In the genomic region with DNA sequence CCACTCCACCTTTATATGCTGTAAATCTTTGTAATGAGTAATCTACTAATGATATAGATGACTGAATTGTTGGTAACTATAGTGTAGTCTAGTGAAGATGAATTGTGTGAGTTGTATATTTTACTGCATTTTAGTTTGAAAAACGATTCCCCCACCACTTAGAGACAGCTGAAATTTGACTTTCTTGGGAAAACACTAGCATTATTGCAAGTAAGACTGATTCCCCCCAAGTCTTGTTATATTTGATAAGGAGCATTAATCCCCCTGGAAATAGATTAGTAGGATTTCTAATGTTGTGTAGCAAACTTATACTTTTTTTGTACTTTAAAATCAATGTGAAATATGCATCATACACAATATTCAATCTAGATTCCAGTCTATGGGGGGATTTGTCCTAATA, we compare ENCODE assay signal across 17 mouse cellular contexts. TPM values are rescaled to one million over a fixed set of nuclear protein-coding genes. Genes with fewer than 3 reads are reported as not detected.
"Had no signal": no experiment of that assay in that cellular context is flagged by ENCODE, and none has a peak within 500 bp of the region (broad histone marks: within the 10 kb centered on the region; RNA-seq: fewer than 3 reads in every experiment).

No protein-coding gene starts in this region.

- DNase-seq: kidney, adult 2 months; liver; liver, embryonic 13.5 days; liver, postnatal 0 days; lung, postnatal 14 days; right cerebral cortex, postnatal 14 days; thymus, adult 2 months had no signal

- H3K9me3 ChIP-seq: limb, embryonic 12.5 days; liver, embryonic 13.5 days; lung, embryonic 15.5 days; midbrain, embryonic 12.5 days; neural tube, embryonic 12.5 days; stomach, embryonic 15.5 days had no signal

- ATAC-seq: liver, postnatal 0 days had no signal

- H3K36me3 ChIP-seq: limb, embryonic 12.5 days; liver, embryonic 13.5 days; lung, embryonic 15.5 days; midbrain, embryonic 12.5 days; neural tube, embryonic 12.5 days; stomach, embryonic 15.5 days had no signal

- H3K9ac ChIP-seq: limb, embryonic 12.5 days; liver, embryonic 13.5 days; liver, postnatal 0 days; lung, embryonic 15.5 days; midbrain, embryonic 12.5 days; neural tube, embryonic 12.5 days; stomach, embryonic 15.5 days had no signal

- H3K27ac ChIP-seq: limb, embryonic 12.5 days; liver, embryonic 13.5 days; lung, embryonic 15.5 days; macrophage; midbrain, embryonic 12.5 days; neural tube, embryonic 12.5 days; stomach, embryonic 15.5 days had no signal

- H3K4me2 ChIP-seq: limb, embryonic 12.5 days; liver, embryonic 13.5 days; lung, embryonic 15.5 days; midbrain, embryonic 12.5 days; neural tube, embryonic 12.5 days; stomach, embryonic 15.5 days had no signal

- H3K4me3 ChIP-seq: limb, embryonic 12.5 days; liver, embryonic 13.5 days; lung, embryonic 15.5 days; megakaryocyte, embryonic 14.5 days; midbrain, embryonic 12.5 days; neural tube, embryonic 12.5 days; stomach, embryonic 15.5 days had no signal

RNA-seq across cellular contexts. Expression of gene Tbr1, which starts 10.8 kb away (rescaled TPM):
- total RNA-seq: monocyte, adult 5-6 weeks had no signal
- polyA plus RNA-seq: kidney, embryonic 16.5 days; liver, embryonic 13.5 days; liver, postnatal 0 days; macrophage; stomach, embryonic 15.5 days; urinary bladder, adult 2 months had no signal
